Comparison of ENCODE assay signal across 8 mouse cellular contexts in genomic region chr4:35012401-35013307, GRCm38 (mm10).
DNase-seq lines count a peak whose midpoint lies in the region; ATAC-seq and TF ChIP-seq lines count a peak whose summit lies in the region.

No protein-coding gene starts in this region.

- H3K27me3 ChIP-seq in lung, embryonic 15.5 days, result no peaks in the 10 kb centered on the region
- H3K27me3 ChIP-seq in hindbrain, embryonic 14.5 days (ENCODE audit: control insufficient read depth, insufficient read depth, low read length), result no peaks in the 10 kb centered on the region
- H3K27me3 ChIP-seq in liver, embryonic 15.5 days, result no peaks in the 10 kb centered on the region
- H3K27me3 ChIP-seq in stomach, postnatal 0 days (ENCODE audit: control insufficient read depth, insufficient read depth, low read length), result no peaks in the 10 kb centered on the region

- whole genome bisulfite sequencing in lung, embryonic 15.5 days, result 11% methylated on average over 10 of the region's 10 CpGs
- WGBS in lung, adult 2 months, result 21% methylated on average over 10 of the region's 10 CpGs
- WGBS in hindbrain, embryonic 14.5 days, result 12% methylated on average over 10 of the region's 10 CpGs
- WGBS in liver, embryonic 15.5 days (ENCODE audit: insufficient replicate concordance), result 38% methylated on average over 10 of the region's 10 CpGs
- WGBS in stomach, postnatal 0 days, result 15% methylated on average over 10 of the region's 10 CpGs

- H3K27ac ChIP-seq in lung, embryonic 15.5 days, result no peak overlapping the region
- no peak overlapping the region for H3K27ac ChIP-seq in hindbrain, embryonic 14.5 days
- H3K27ac ChIP-seq in liver, embryonic 15.5 days (replicated peaks), result peak overlapping the region; percentile 55; the same call in 1 of the 2 replicates
- H3K27ac ChIP-seq in stomach, postnatal 0 days (replicated peaks), result no peak overlapping the region

- no peak overlapping the region for H3K9ac ChIP-seq in lung, embryonic 15.5 days
- H3K9ac ChIP-seq in hindbrain, embryonic 14.5 days, result no peak overlapping the region
- H3K9ac ChIP-seq in liver, embryonic 15.5 days, result no peak overlapping the region
- no peak overlapping the region for H3K9ac ChIP-seq in stomach, postnatal 0 days (ENCODE audit: low read length)

- H3K4me1 ChIP-seq in lung, embryonic 15.5 days, result peaks cover 16% of the 10 kb centered on the region
- H3K4me1 ChIP-seq in lung, adult 2 months (ENCODE audit: control insufficient read depth, insufficient read depth, low read length), result peaks cover 5% of the 10 kb centered on the region
- H3K4me1 ChIP-seq in hindbrain, embryonic 14.5 days (replicated peaks; ENCODE audit: control insufficient read depth, insufficient read depth, low read length), result no peaks in the 10 kb centered on the region
- no peaks in the 10 kb centered on the region for H3K4me1 ChIP-seq in liver, embryonic 15.5 days (replicated peaks)
- H3K4me1 ChIP-seq in stomach, postnatal 0 days (replicated peaks; ENCODE audit: control insufficient read depth, insufficient read depth), result no peaks in the 10 kb centered on the region

- no peak for TF ChIP-seq CTCF in lung, adult 2 months (IDR thresholded peaks at IDR 0.05; ENCODE audit: insufficient read depth, low read length)
- TF ChIP-seq CTCF in stomach, postnatal 0 days (IDR thresholded peaks at IDR 0.05; ENCODE audit: low read depth), result no peak

- TF ChIP-seq EP300 in stomach, postnatal 0 days (optimal IDR thresholded peaks at IDR 0.05), result no peak

- no peaks in the 10 kb centered on the region for H3K9me3 ChIP-seq in lung, embryonic 15.5 days
- H3K9me3 ChIP-seq in hindbrain, embryonic 14.5 days (ENCODE audit: control insufficient read depth, low read length), result no peaks in the 10 kb centered on the region
- no peaks in the 10 kb centered on the region for H3K9me3 ChIP-seq in liver, embryonic 15.5 days (replicated peaks)
- H3K9me3 ChIP-seq in stomach, postnatal 0 days (ENCODE audit: control insufficient read depth, low read length), result no peaks in the 10 kb centered on the region

- peak overlapping the region; percentile 2; the same call in 1 of the 2 replicates for H3K4me2 ChIP-seq in lung, embryonic 15.5 days
- H3K4me2 ChIP-seq in hindbrain, embryonic 14.5 days (replicated peaks), result peak overlapping the region; percentile 19
- H3K4me2 ChIP-seq in liver, embryonic 15.5 days, result peak overlapping the region; percentile 20; the same call in 1 of the 2 replicates
- H3K4me2 ChIP-seq in stomach, postnatal 0 days (replicated peaks; ENCODE audit: low read depth), result no peak overlapping the region

- H3K36me3 ChIP-seq in lung, embryonic 15.5 days, result no peaks in the 10 kb centered on the region
- H3K36me3 ChIP-seq in hindbrain, embryonic 14.5 days (replicated peaks; ENCODE audit: control insufficient read depth, insufficient read depth), result no peaks in the 10 kb centered on the region
- H3K36me3 ChIP-seq in liver, embryonic 15.5 days (replicated peaks), result no peaks in the 10 kb centered on the region
- no peaks in the 10 kb centered on the region for H3K36me3 ChIP-seq in stomach, postnatal 0 days (ENCODE audit: control insufficient read depth, insufficient read depth, low read length)

- no peak for DNase-seq in lung, adult 2 months
- DNase-seq in hindbrain, embryonic 14.5 days (ENCODE audit: low spot score), result no peak
- DNase-seq in stomach, postnatal 0 days (ENCODE audit: low spot score), result no peak
- DNase-seq in cerebellum, adult 11-12 months, result no peak
- no peak for DNase-seq in right cerebral cortex, postnatal 14 days

- TF ChIP-seq POLR2A in lung, adult 2 months (IDR thresholded peaks at IDR 0.05; ENCODE audit: borderline replicate concordance, extremely low read depth, low read depth, low read length), result no peak

- no peak for ATAC-seq in lung, embryonic 15.5 days (ENCODE audit: borderline replicate concordance, extremely low read depth, low FRiP score, low TSS enrichment)
- no peak; the same call in 1 of the 2 replicates for ATAC-seq in hindbrain, embryonic 14.5 days (ENCODE audit: low FRiP score)
- peak; percentile 34; the same call in 1 of the 2 replicates for ATAC-seq in liver, embryonic 15.5 days (ENCODE audit: insufficient read depth)
- peak; percentile 74 for ATAC-seq in stomach, postnatal 0 days (ENCODE audit: low FRiP score, low TSS enrichment)
- ATAC-seq in frontal cortex, adult (ENCODE audit: low TSS enrichment), result no peak

- H3K4me3 ChIP-seq in lung, embryonic 15.5 days, result no peak overlapping the region
- no peak overlapping the region for H3K4me3 ChIP-seq in lung, adult 2 months (replicated peaks; ENCODE audit: extremely low read depth, low read depth, low read length)
- H3K4me3 ChIP-seq in hindbrain, embryonic 14.5 days (replicated peaks; ENCODE audit: low read length), result no peak overlapping the region
- H3K4me3 ChIP-seq in liver, embryonic 15.5 days (replicated peaks), result no peak overlapping the region
- H3K4me3 ChIP-seq in stomach, postnatal 0 days (ENCODE audit: low read depth, low read length), result no peak overlapping the region

Comparison
In these comparisons a context has a peak if more than half of its experiments do, and no peak if none do; other contexts are left out.
1. ATAC-seq: peak in liver, embryonic 15.5 days (single experiment) and stomach, postnatal 0 days (single experiment); none in lung, embryonic 15.5 days (single experiment), hindbrain, embryonic 14.5 days (single experiment) and frontal cortex, adult (single experiment).